Mouse (Mus musculus): ENCODE data around the gene Olfr223. TPM values are rescaled to one million over a fixed set of nuclear protein-coding genes. Genes with fewer than 3 reads are reported as not detected.

Gene Olfr223
- polyA plus RNA-seq, 1 experiment from 2014 or later = not detected

GRCm38 (mm10) chr11:59541324-59541723 is 51.8 kb downstream of the Olfr223 start, which contains the start of gene Nlrp3:
Nlrp3 (plus strand) TSS chr11:59541568.
- H3K9me3 ChIP-seq (replicated peaks; ENCODE audit: control insufficient read depth, low read length) = peaks cover 2% of the 10 kb centered on the region; the same call in 1 of the 2 replicates
- no peak within 1 kb of the TSS for H3K9ac ChIP-seq (ENCODE audit: low read length)
- H3K4me2 ChIP-seq (ENCODE audit: low read depth, low read length) = no peak within 1 kb of the TSS
- H3K27ac ChIP-seq (ENCODE audit: low read length) = no peak within 1 kb of the TSS
- no peaks in the 10 kb centered on the region for H3K36me3 ChIP-seq (ENCODE audit: control insufficient read depth, insufficient read depth)
- ATAC-seq (replicated peaks; ENCODE audit: extremely low read depth, insufficient read depth, low FRiP score) = no peak
- H3K27me3 ChIP-seq (ENCODE audit: control insufficient read depth, insufficient read depth, low read length) = no peaks in the 10 kb centered on the region
- H3K4me3 ChIP-seq (ENCODE audit: low read length) = no peak within 1 kb of the TSS
- H3K4me1 ChIP-seq (ENCODE audit: control insufficient read depth, insufficient read depth, low read length) = no peaks in the 10 kb centered on the region
- 38% methylated on average over 3 of the region's 3 CpGs for WGBS

- no peak for ATAC-seq (replicated peaks; ENCODE audit: extremely low read depth, insufficient read depth, low FRiP score)
- Histone ChIP-seq H3K9me3 (replicated peaks; ENCODE audit: control insufficient read depth, low read length) (peaks cover 2% of the 10 kb centered on the region; the same call in 1 of the 2 replicates), H3K4me2 (ENCODE audit: low read depth, low read length) (no peak overlapping the region), H3K9ac (ENCODE audit: low read length) (no peak overlapping the region), H3K27me3 (ENCODE audit: control insufficient read depth, insufficient read depth, low read length) (no peaks in the 10 kb centered on the region), H3K27ac (ENCODE audit: low read length) (no peak overlapping the region), H3K4me3 (ENCODE audit: low read length) (no peak overlapping the region), H3K4me1 (ENCODE audit: control insufficient read depth, insufficient read depth, low read length) (no peaks in the 10 kb centered on the region; the same call in 1 of the 2 replicates), H3K36me3 (ENCODE audit: control insufficient read depth, insufficient read depth) (no peaks in the 10 kb centered on the region)
- WGBS = 69% methylated on average over 3 of the region's 3 CpGs
These were observed 53.0 kb downstream of the Olfr223 start for GRCm38 (mm10) chr11:59540123-59540522.

Other genes starting within 250 kb of the Olfr223 start
- gene Prss38, start 217.6 kb downstream of the Olfr223 start, polyA plus RNA-seq (2015; fragmentation: Nextera tagmentation; extraction: Ambion mirVana) = not detected in 2 replicates
- gene Jmjd4, start 143.2 kb downstream of the Olfr223 start, polyA plus RNA-seq (2015; fragmentation: Nextera tagmentation; extraction: Ambion mirVana) = 10.9 and 11.1 TPM in 2 replicates
- gene Snap47, start 142.1 kb downstream of the Olfr223 start, polyA plus RNA-seq (2015; fragmentation: Nextera tagmentation; extraction: Ambion mirVana) = 83.4 TPM in 2 replicates
- gene Zfp867, start 120.8 kb downstream of the Olfr223 start, polyA plus RNA-seq (2015; fragmentation: Nextera tagmentation; extraction: Ambion mirVana) = 6.1 and 7.0 TPM in 2 replicates
- 14.7 and 15.0 TPM in 2 replicates for gene Zkscan17, start 66.5 kb downstream of the Olfr223 start, polyA plus RNA-seq (2015; fragmentation: Nextera tagmentation; extraction: Ambion mirVana)
- gene Nlrp3, start 51.7 kb downstream of the Olfr223 start, polyA plus RNA-seq (2015; fragmentation: Nextera tagmentation; extraction: Ambion mirVana) = 0.07 and 0.35 TPM in 2 replicates
- not detected in 2 replicates for gene Olfr222, start 17.1 kb downstream of the Olfr223 start, polyA plus RNA-seq (2015; fragmentation: Nextera tagmentation; extraction: Ambion mirVana)
- gene Mprip, start 68.0 kb upstream of the Olfr223 start, polyA plus RNA-seq (2015; fragmentation: Nextera tagmentation; extraction: Ambion mirVana) = 26.6 and 34.2 TPM in 2 replicates
- 4.8 and 5.8 TPM in 2 replicates for gene Pld6, start 194.4 kb upstream of the Olfr223 start, polyA plus RNA-seq (2015; fragmentation: Nextera tagmentation; extraction: Ambion mirVana)
- 44.4 and 45.5 TPM in 2 replicates for gene Flcn, start 216.7 kb upstream of the Olfr223 start, polyA plus RNA-seq (2015; fragmentation: Nextera tagmentation; extraction: Ambion mirVana)
- 42.4 and 42.7 TPM in 2 replicates for gene Nt5m, start 246.2 kb upstream of the Olfr223 start, polyA plus RNA-seq (2015; fragmentation: Nextera tagmentation; extraction: Ambion mirVana)
- gene Cops3, start 246.5 kb upstream of the Olfr223 start, polyA plus RNA-seq (2015; fragmentation: Nextera tagmentation; extraction: Ambion mirVana) = 154 and 173 TPM in 2 replicates

Data from heart, embryonic 16.5 days (tissue).